Mouse (Mus musculus) liver, embryonic 14.5 days (tissue): ENCODE results near the gene Ralgps1. TPM values are rescaled to one million over a fixed set of nuclear protein-coding genes. Genes with fewer than 3 reads are reported as not detected.

Experiments
- ATAC-seq: fragments of 200-750 bp; cut with Nextera tagmentation; 2 replicates; pipeline ENCODE4 v1.8.0; 2017; ENCODE audit warnings: moderate number of reproducible peaks, mild to moderate bottlenecking, moderate library complexity; ENCODE audit not compliant: insufficient read depth
- DNase-seq, 3 experiments: peaks; one replicate each; pipeline ENCODE4 v3.0.0-alpha.2; 2012 to 2013; ENCODE audit warnings: low read depth in 3 of 3, low spot score in 3 of 3
- H3K27ac ChIP-seq: fragments of 300-500 bp; sonication (generic); 2 replicates; pipeline ENCODE4 v1.5.1; 2014; ENCODE audit warnings: moderate library complexity, mild to moderate bottlenecking, control low read depth, inconsistent platforms
- H3K27me3 ChIP-seq: fragments of 300-500 bp; sonication (generic); 2 replicates; pipeline ENCODE4 v1.6.1; 2014; ENCODE audit warnings: mild to moderate bottlenecking, low read length, moderate library complexity; ENCODE audit not compliant: control insufficient read depth, insufficient read depth
- H3K36me3 ChIP-seq: fragments of 300-500 bp; sonication (generic); replicated peaks from 2 replicates; pipeline ENCODE4 v1.6.1; 2014; ENCODE audit warnings: low read depth; ENCODE audit not compliant: control insufficient read depth, insufficient read depth
- H3K4me1 ChIP-seq, 2 experiments: fragments of 200-500 bp in 1 of 2; fragments of 300-500 bp in 1 of 2; sonication (generic) in 1 of 2; replicated peaks; 2 replicates each; pipeline ENCODE4 v1.6.1; 2012 to 2014; ENCODE audit warnings: antibody characterized with exemption in 1 of 2, inconsistent platforms in 1 of 2, low read length in 1 of 2; ENCODE audit not compliant: control insufficient read depth in 2 of 2, insufficient read depth in 2 of 2
- H3K4me2 ChIP-seq: fragments of 300-500 bp; sonication (generic); 2 replicates; pipeline ENCODE4 v1.6.1; 2014; ENCODE audit warnings: low read depth, mild to moderate bottlenecking, control low read depth, moderate library complexity
- H3K4me3 ChIP-seq, 2 experiments: fragments of 200-500 bp in 1 of 2; fragments of 300-500 bp in 1 of 2; sonication (generic) in 1 of 2; 2 replicates each; pipeline ENCODE4 v1.5.1; 2012 to 2014; ENCODE audit warnings: low read depth in 2 of 2, low read length in 2 of 2, mild to moderate bottlenecking in 2 of 2, control low read depth in 1 of 2, inconsistent platforms in 1 of 2, moderate library complexity in 1 of 2; ENCODE audit not compliant: insufficient read depth in 1 of 2
- H3K9ac ChIP-seq: fragments of 300-500 bp; sonication (generic); replicated peaks from 2 replicates; pipeline ENCODE4 v1.6.1; 2014; ENCODE audit warnings: mild to moderate bottlenecking, control low read depth, moderate library complexity
- H3K9me3 ChIP-seq: fragments of 300-500 bp; sonication (generic); 2 replicates; pipeline ENCODE4 v1.6.1; 2016; ENCODE audit warnings: low read length, mixed read lengths; ENCODE audit not compliant: control insufficient read depth
- CTCF ChIP-seq: IDR thresholded peaks from 2 replicates; pipeline ENCODE4 v1.5.1; 2016; ENCODE audit warnings: antibody characterized with exemption, low read depth, control low read depth
- EP300 ChIP-seq: IDR thresholded peaks from 2 replicates; pipeline ENCODE4 v1.6.1; 2016; ENCODE audit warnings: antibody characterized with exemption, low read depth
- WGBS: fragments of 180-500 bp; shearing (Covaris S2); extraction: QIAGEN DNeasy Blood & Tissue Kit; methylation state at CpG from one replicate; pipeline ENCODE4 v1.1.7; 2014; ENCODE audit not compliant: insufficient replicate concordance; 5-methylcytosine and 5-hydroxymethylcytosine counted together
- polyA plus RNA-seq, 2 experiments: library from polyadenylated mRNA; depleted of rRNA in 1 of 2; stranded (reverse) in 1 of 2; unstranded in 1 of 2; fragments of >200 nt; fragmentation: Nextera tagmentation in 1 of 2; extraction: Ambion mirVana in 1 of 2; gene quantifications; 2 replicates each; pipeline versions ENCODE4 v1.2.1 to v1.2.3; 2012 to 2014

Gene Ralgps1
- polyA plus RNA-seq, 2 experiments: 0.58 to 0.71 TPM

- no peak overlapping the region for H3K4me3 ChIP-seq
- H3K4me2 ChIP-seq: no peak overlapping the region
- no peak overlapping the region for H3K27ac ChIP-seq
- no peaks in the 10 kb centered on the region for H3K36me3 ChIP-seq
- 60% methylated on average over 4 of the region's 4 CpGs for WGBS
- no peaks in the 10 kb centered on the region for H3K27me3 ChIP-seq
- H3K4me1 ChIP-seq: peaks cover 1 to 4% of the 10 kb centered on the region in 2 experiments; a peak in 3 of 4 replicates
- TF ChIP-seq EP300 (no peak), CTCF (no peak)
- H3K9me3 ChIP-seq: no peaks in the 10 kb centered on the region
- DNase-seq: no peak
- no peak for ATAC-seq
- H3K9ac ChIP-seq: no peak overlapping the region
Observed at GRCm38 (mm10) chr2:33397036-33397435, 25.8 kb upstream of the Ralgps1 start.

GRCm38 (mm10) chr2:33395053-33395452, 23.8 kb upstream of the Ralgps1 start:
- TF ChIP-seq CTCF (no peak), EP300 (no peak)
- no peak overlapping the region for H3K4me2 ChIP-seq
- WGBS: 51% methylated on average over 2 of the region's 2 CpGs
- no peaks in the 10 kb centered on the region for H3K4me1 ChIP-seq
- no peaks in the 10 kb centered on the region for H3K36me3 ChIP-seq
- H3K9me3 ChIP-seq: no peaks in the 10 kb centered on the region
- DNase-seq: no peak
- ATAC-seq: no peak
- no peak overlapping the region for H3K4me3 ChIP-seq
- H3K9ac ChIP-seq: no peak overlapping the region
- no peak overlapping the region for H3K27ac ChIP-seq
- H3K27me3 ChIP-seq: no peaks in the 10 kb centered on the region

- no peaks in the 10 kb centered on the region for H3K4me1 ChIP-seq
- H3K9ac ChIP-seq: no peak overlapping the region
- ATAC-seq: no peak
- H3K9me3 ChIP-seq: no peaks in the 10 kb centered on the region
- WGBS: 67% methylated on average over 11 of the region's 11 CpGs
- TF ChIP-seq CTCF: no peak
- TF ChIP-seq EP300: no peak
- H3K36me3 ChIP-seq: no peaks in the 10 kb centered on the region
- H3K4me2 ChIP-seq: no peak overlapping the region
- no peak for DNase-seq
- H3K27ac ChIP-seq: no peak overlapping the region
- no peak overlapping the region for H3K4me3 ChIP-seq
- H3K27me3 ChIP-seq: no peaks in the 10 kb centered on the region
Observed at GRCm38 (mm10) chr2:33393951-33394635, 22.8 kb upstream of the Ralgps1 start.

- no peak overlapping the region for H3K4me2 ChIP-seq
- H3K9ac ChIP-seq: no peak overlapping the region
- no peaks in the 10 kb centered on the region for H3K4me1 ChIP-seq
- H3K27ac ChIP-seq: no peak overlapping the region
- H3K4me3 ChIP-seq: no peak overlapping the region
- DNase-seq: no peak
- no peaks in the 10 kb centered on the region for H3K27me3 ChIP-seq
- no peak for ATAC-seq
- TF ChIP-seq CTCF (no peak), EP300 (no peak)
- H3K36me3 ChIP-seq: no peaks in the 10 kb centered on the region
- no peaks in the 10 kb centered on the region for H3K9me3 ChIP-seq
Observed at GRCm38 (mm10) chr2:33393021-33393420, 21.7 kb upstream of the Ralgps1 start.

GRCm38 (mm10) chr2:33371648-33372408, 542 bp upstream of the Ralgps1 start:
- no peak for DNase-seq
- 32% methylated on average over 18 of the region's 18 CpGs for WGBS
- ATAC-seq: no peak

More at GRCm38 (mm10) chr2:33371648-33372408, 542 bp upstream of the Ralgps1 start:
- Histone ChIP-seq H3K27ac (no peak overlapping the region), H3K4me1 (peaks cover 0 to 3% of the 10 kb centered on the region in 2 experiments; a peak in 1 of 4 replicates), H3K36me3 (no peaks in the 10 kb centered on the region), H3K9ac (no peak overlapping the region), H3K27me3 (no peaks in the 10 kb centered on the region), H3K9me3 (no peaks in the 10 kb centered on the region), H3K4me3 (peak overlapping the region; percentile 37 to 70; a peak in 3 of 4 replicates), H3K4me2 (peak overlapping the region; percentile 75)
- TF ChIP-seq CTCF (no peak), EP300 (no peak)
